Mouse (Mus musculus): ENCODE measurements around the gene Gm49322. TPM values are rescaled to one million over a fixed set of nuclear protein-coding genes. Genes with fewer than 3 reads are reported as not detected.

Gm49322 gene
- total and polyA plus RNA-seq, 3 experiments: 0.28 to 1.8 (median 1.1) TPM

DNA sequence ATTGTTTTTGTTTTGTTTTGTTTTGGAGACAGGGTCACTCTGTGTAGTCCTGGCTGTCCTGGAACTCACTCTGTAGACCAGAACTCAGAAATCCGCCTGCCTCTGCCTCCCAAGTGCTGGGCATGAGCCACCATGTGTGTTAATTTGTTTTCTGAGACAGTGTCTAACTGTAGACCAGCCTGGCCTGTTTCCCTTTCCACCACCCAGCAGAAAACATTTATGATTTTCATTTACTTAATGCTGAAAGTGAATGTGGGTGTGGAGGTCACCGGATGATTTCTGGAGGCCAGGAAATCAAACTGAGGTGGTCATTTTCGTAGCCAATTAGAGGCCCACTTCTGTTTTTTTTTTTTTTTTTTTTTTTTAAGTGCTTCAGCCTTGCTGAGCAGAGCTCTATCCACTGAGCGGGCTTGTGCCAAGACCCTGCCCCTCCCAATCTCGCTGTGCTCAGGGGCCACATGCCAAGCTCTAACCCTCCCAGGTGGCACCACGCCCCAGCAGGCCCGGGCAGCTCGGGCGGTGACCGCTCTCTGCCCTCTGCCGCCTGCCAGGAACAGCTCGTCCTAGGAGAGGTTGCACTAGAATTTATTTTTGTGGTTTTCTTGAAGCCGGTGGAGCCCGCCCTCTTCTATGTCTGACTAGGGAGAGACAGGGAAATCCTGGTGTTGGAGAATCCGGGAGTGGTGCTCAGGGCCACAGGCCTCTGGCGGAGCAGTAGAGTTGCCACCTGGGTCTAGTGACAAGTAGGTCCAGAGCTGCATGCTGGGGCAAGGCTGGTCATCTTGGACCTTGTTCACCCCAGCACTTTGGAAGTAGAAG, 58.6 kb downstream of the Gm49322 start:
- dilution Hi-C loops (cut with MboI; ENCODE audit: extremely low pct_ligation_motif_present, extremely low pct_unique_long_range_greater_than_20kb, low sequenced_read_pairs): no loop called here
- peaks cover 13 to 68% of the 10 kb centered on the region in 2 experiments for H3K4me1 ChIP-seq (ENCODE audit: control insufficient read depth in 1 of 2, insufficient read depth in 2 of 2)

DNA sequence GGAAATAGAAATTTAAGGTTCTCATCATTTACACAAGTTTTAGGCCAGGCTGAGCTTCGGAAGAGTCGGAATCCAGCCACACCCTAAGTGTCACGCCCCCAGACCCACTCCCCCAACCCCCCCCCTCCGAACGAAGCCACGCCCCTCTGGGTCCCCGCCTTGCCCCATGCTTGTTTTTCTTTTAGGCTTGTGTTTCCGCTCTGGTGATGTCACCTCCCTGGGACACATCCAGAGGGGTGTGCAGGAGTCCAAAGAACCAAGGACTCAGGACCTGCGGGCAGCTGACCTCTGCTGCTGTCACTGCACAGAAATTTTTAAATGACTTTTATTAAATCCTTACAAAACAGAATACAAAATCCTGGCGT, 59.2 kb downstream of the Gm49322 start:
- H3K27ac ChIP-seq (ENCODE audit: insufficient read depth, low read depth): peak overlapping the region; percentile 71
- no peak for TF ChIP-seq POLR2AphosphoS2 (IDR thresholded peaks at IDR 0.05; ENCODE audit: low read depth, low read length)
- TF ChIP-seq POLR2A (IDR thresholded peaks at IDR 0.05; ENCODE audit: low read depth, low read length): no peak
- TF ChIP-seq ZKSCAN1 (IDR thresholded peaks at IDR 0.05; ENCODE audit: borderline replicate concordance, low read depth, low read length): no peak
- TF ChIP-seq MAFK (IDR thresholded peaks at IDR 0.05; ENCODE audit: insufficient replicate concordance, low read length): no peak
- no peak for TF ChIP-seq PAX5 (IDR thresholded peaks at IDR 0.05; ENCODE audit: low read length)
- TF ChIP-seq TCF12 (IDR thresholded peaks at IDR 0.05; ENCODE audit: low read depth, low read length): no peak
- no peak for TF ChIP-seq MAZ (IDR thresholded peaks at IDR 0.05; ENCODE audit: low read depth, low read length)
- TF ChIP-seq UBTF (IDR thresholded peaks at IDR 0.05; ENCODE audit: low read depth, low read length): no peak
- TF ChIP-seq ZNF384 (IDR thresholded peaks at IDR 0.05; ENCODE audit: low read depth, low read length): no peak
- no peak for TF ChIP-seq CHD1 (IDR thresholded peaks at IDR 0.05; ENCODE audit: low read depth, low read length)
- no peak for TF ChIP-seq TBP (conservative IDR thresholded peaks at IDR 0.05; ENCODE audit: low read depth, low read length)
- no peak for TF ChIP-seq ZMIZ1 (IDR thresholded peaks at IDR 0.05; ENCODE audit: low read depth, low read length)
- TF ChIP-seq ETS1 (conservative IDR thresholded peaks at IDR 0.05; ENCODE audit: low read depth, low read length): no peak
- no peak for TF ChIP-seq EP300 (IDR thresholded peaks at IDR 0.05; ENCODE audit: low read length)
- H3K27me3 ChIP-seq (replicated peaks): no peaks in the 10 kb centered on the region
- dilution Hi-C loops (cut with MboI; ENCODE audit: extremely low pct_ligation_motif_present, extremely low pct_unique_long_range_greater_than_20kb, low sequenced_read_pairs) (no loop called here), in situ Hi-C loops (cut with MboI; ENCODE audit: low pct_ligation_motif_present, low pct_unique_long_range_greater_than_20kb, low sequenced_read_pairs) (no loop called here)
- no peak overlapping the region for H3K9ac ChIP-seq (ENCODE audit: insufficient read depth, low read depth)
- DNase-seq (ENCODE audit: extremely low read depth): no peak
- H3K36me3 ChIP-seq (replicated peaks in 1 of 2; ENCODE audit: control insufficient read depth in 1 of 2, insufficient read depth in 1 of 2, low read length in 1 of 2): peaks cover 45 to 49% of the 10 kb centered on the region in 2 experiments
- H3K4me1 ChIP-seq (ENCODE audit: control insufficient read depth in 1 of 2, insufficient read depth in 2 of 2): peaks cover 13 to 74% of the 10 kb centered on the region in 2 experiments
- no peak overlapping the region for H3K4me3 ChIP-seq (replicated peaks in 1 of 3; ENCODE audit: low read depth in 2 of 3, low read length in 2 of 3, poor library complexity in 1 of 3)
- no peak overlapping the region for H3K4me2 ChIP-seq (ENCODE audit: insufficient read depth, low read depth, poor library complexity, severe bottlenecking)
- H3K9me3 ChIP-seq (replicated peaks; ENCODE audit: low read length): no peaks in the 10 kb centered on the region
- H3K79me2 ChIP-seq (replicated peaks; ENCODE audit: control insufficient read depth, extremely low read depth, insufficient read depth, poor library complexity, severe bottlenecking): no peaks in the 10 kb centered on the region

More for the DNA sequence above, 58.6 kb downstream of the Gm49322 start:
- no peaks in the 10 kb centered on the region for H3K27me3 ChIP-seq (replicated peaks)
- H3K9ac ChIP-seq (ENCODE audit: insufficient read depth, low read depth): no peak overlapping the region
- no peaks in the 10 kb centered on the region for H3K79me2 ChIP-seq (replicated peaks; ENCODE audit: control insufficient read depth, extremely low read depth, insufficient read depth, poor library complexity, severe bottlenecking)
- no peak for DNase-seq (ENCODE audit: extremely low read depth)
- H3K9me3 ChIP-seq (replicated peaks; ENCODE audit: low read length): no peaks in the 10 kb centered on the region
- H3K36me3 ChIP-seq (replicated peaks in 1 of 2; ENCODE audit: control insufficient read depth in 1 of 2, insufficient read depth in 1 of 2, low read length in 1 of 2): peaks cover 39 to 43% of the 10 kb centered on the region in 2 experiments
- H3K4me2 ChIP-seq (ENCODE audit: insufficient read depth, low read depth, poor library complexity, severe bottlenecking): no peak overlapping the region
- no peak overlapping the region for H3K4me3 ChIP-seq (replicated peaks in 1 of 3; ENCODE audit: low read depth in 2 of 3, low read length in 2 of 3, poor library complexity in 1 of 3)
- in situ Hi-C loops (cut with MboI; ENCODE audit: low pct_ligation_motif_present, low pct_unique_long_range_greater_than_20kb, low sequenced_read_pairs): no loop called here
- TF ChIP-seq SMC3 (IDR thresholded peaks at IDR 0.05; ENCODE audit: low read depth, low read length) (no peak), MYC (IDR thresholded peaks at IDR 0.05; ENCODE audit: low read depth, low read length) (no peak), TBP (conservative IDR thresholded peaks at IDR 0.05; ENCODE audit: low read depth, low read length) (no peak), MAFK (IDR thresholded peaks at IDR 0.05; ENCODE audit: insufficient replicate concordance, low read length) (no peak), IRF4 (IDR thresholded peaks at IDR 0.05; ENCODE audit: low read depth, low read length) (0 out of 2 replicates have a peak, but pooled peaks have one; percentile 19), HCFC1 (IDR thresholded peaks at IDR 0.05; ENCODE audit: low read depth, low read length) (no peak), RAD21 (IDR thresholded peaks at IDR 0.05; ENCODE audit: low read depth, low read length) (no peak), ZNF384 (IDR thresholded peaks at IDR 0.05; ENCODE audit: low read depth, low read length) (peak; percentile 87), ELF1 (IDR thresholded peaks at IDR 0.05; ENCODE audit: low read depth, low read length) (0 out of 2 replicates have a peak, but pooled peaks have one; percentile 28), POLR2A (IDR thresholded peaks at IDR 0.05; ENCODE audit: low read depth, low read length) (peak; percentile 20; the same call in 1 of the 2 replicates), MXI1 (IDR thresholded peaks at IDR 0.05; ENCODE audit: low read depth, low read length) (peak; percentile 30; the same call in 1 of the 2 replicates)
- peak overlapping the region; percentile 88 for H3K27ac ChIP-seq (ENCODE audit: insufficient read depth, low read depth)

Data from CH12.LX (cell line).